Mouse (Mus musculus) left cerebral cortex, adult 11 months (tissue): ENCODE measurements around the gene Ap1b1.

Source experiments
- DNase-seq: peaks from one replicate; pipeline ENCODE4 v3.0.0; 2022; ENCODE audit warnings: low spot score

Gene Ap1b1

DNA sequence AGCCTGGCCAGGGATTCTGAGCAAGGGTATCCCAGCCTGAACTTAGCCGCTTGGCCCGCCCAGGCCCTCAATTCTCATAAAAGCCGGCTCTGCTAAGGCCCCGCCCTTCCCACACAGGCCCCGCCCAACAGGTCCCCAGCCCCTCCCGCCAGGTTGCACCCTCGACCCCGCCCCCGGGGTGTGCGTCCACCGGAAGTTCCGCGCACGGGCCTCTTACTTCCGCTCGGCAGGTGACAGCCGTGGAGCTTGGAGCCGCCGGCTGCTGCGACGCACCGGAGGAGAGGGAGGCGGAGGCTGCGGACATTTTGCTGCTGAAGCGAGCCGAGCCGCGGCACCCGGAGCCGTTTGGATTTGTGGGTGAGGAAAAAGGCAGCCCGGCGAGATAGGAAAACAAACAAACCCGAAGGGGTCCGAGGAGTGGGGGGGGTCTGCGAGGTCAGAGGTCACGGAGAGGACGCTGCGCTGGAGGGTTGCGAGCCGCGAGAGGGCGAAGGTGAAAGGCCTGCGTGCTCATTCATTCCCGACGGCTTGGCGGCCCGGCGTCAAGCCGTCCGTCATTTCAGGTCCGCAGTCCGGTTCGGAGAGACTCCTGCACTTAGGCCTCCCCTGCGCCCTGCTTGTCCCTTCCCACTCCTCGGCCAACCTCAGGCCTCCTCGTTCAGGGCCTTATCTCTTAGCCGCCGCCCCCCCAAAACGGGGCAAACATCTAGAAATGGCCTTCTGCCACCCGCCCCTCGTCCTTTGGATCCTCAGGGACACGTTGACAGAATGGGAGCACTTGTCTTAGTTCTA, at the start of gene Ap1b1:
Gene Ap1b1 (plus strand): TSS at position 130 of the 792 bp plus-strand sequence.
- DNase-seq, result peak; percentile 74

DNA sequence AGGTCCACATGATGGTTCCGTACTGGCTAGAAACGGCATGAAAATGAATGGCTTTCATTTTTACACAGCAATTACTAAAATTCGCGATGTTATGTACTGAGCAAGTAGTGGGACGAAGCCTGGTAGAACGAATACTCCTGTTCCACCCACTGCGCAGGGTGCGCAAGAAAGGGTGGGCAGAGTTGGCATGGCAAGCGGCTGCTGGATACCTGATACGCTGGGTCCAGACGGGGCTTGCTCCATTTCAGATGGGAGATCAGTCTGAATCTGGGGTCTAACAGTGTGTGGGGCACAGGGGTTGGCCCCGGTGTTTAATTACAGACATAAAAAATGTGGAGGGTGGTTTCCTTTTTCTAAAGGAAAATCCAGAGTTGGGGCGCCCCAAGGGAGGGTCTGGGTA, 40.1 kb upstream of the Ap1b1 start:
- no peak for DNase-seq

GRCm38 (mm10) chr11:4946947-4947812, 39.4 kb upstream of the Ap1b1 start:
- peak; percentile 85 for DNase-seq

DNA sequence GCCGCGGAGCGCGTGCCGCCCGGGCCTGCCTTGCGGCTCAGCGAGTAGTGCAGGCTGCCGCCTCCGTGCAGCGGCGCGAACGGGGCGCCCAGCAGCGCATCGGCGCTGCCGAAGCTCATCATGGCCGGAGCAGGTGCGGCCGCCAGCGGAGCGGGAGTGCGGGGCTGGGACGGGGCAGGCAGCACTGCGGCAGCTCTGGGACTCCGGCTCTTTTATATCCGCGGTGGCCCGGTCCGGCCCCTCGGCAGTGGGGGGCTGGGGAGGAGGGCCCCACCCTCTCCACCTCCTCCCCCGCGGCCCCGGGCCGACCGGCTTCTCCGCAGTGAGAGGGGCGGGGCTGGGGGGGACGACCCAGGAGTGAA, 38.8 kb upstream of the Ap1b1 start, which contains the start of gene Nefh:
Gene Nefh (minus strand): TSS at position 252 of the 362 bp plus-strand sequence.
- no peak for DNase-seq

DNA sequence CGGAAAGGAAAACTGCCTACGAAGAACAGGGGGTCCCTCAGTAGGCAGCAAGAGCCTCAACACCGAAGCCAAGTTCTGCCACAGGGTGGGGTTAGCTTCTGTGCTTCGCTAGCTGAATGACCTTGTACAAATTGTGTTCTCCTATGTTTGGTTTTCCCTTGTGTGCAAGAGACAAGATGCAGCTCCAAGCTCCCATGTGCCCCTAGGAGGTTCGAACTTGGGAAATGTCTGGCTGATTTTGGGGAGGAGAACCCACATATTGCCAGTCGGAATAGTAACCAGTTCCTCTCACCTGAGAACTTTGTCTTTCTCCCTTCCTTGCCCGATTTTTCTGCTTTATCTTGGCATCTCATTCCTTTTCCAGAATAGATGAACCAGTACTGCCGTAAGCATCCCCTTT, 37.8 kb upstream of the Ap1b1 start:
- no peak for DNase-seq

DNA sequence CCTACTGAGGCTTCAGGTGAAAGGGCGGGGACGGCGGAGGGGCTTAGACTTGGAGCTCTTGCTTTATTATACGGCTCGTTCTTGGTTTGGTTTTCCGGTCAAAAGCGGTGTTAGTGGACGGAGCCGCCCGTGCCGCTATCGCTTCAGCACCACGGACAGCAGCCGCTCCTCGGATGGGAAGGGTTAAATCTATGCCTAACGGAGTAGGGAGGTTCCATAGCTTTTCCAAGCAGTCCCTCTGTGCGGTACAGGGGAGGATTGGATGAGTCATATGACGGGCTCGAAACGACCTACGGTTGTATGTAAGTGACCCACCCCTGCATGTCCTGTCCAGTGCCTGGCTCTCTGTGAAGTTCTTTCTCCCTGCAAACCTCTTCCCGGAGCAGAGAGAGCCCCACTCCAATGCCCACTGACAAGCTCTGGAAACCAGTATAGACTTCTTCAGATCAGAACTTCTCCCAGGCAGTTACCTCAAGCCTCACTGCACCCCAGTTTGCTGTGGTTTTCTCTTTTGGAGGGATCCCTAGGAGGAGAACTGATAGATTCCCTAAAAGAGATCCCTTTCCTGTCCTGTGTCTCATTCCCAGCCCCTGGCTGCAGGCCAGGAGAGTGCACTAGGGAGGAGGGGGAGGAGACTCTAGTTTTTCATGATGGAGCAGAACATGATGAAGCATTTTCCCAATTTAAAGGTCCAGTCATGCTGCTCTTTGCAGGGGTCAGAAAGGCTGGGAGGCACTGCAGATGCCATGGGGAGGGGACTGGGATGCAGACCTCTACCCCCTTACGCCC, 37.2 kb upstream of the Ap1b1 start:
- DNase-seq, result no peak

DNA sequence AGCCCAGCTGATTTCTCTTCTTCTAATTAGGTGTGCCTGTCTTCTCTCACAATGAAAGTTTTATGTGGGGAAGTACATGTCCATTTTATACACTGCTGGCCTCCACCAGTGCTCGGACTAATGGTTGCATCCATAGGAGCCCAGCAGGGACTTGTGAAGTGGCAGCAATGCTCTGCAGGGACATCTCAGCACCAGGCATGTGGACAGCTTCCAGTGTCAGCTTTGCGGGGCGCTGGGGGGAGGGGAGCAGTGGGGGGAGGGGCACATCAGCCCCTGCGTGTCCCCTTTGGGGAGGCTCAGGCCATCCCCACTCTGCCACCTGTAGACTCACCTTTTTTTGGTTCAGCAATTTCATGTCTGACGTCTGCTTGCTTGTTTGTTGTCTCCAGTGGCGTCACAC, 33.2 kb upstream of the Ap1b1 start:
- no peak for DNase-seq

DNA sequence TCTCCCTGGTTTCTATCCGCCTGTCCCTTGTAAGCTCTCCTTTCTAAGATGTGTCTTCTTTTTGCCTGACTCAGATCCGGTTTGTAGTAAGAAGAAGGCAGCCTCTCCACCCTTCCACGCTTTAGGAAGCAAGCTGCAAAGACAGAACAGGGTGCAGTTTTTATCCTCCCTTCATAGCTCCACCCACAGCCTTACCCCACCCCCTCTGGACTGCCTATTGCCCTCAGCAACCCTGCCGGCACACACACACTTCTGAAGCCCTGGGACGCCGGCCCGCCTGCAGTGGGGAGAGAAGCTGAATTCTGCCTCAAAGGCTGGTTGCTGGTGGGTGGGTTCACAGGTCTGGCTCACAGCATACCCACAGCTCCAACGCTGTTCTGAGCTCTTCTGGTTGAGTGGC, 32.7 kb upstream of the Ap1b1 start:
- DNase-seq, result no peak

GRCm38 (mm10) chr11:4963099-4963808, 23.4 kb upstream of the Ap1b1 start:
- no peak for DNase-seq

GRCm38 (mm10) chr11:4966325-4966724, 20.3 kb upstream of the Ap1b1 start:
- DNase-seq, result no peak

DNA sequence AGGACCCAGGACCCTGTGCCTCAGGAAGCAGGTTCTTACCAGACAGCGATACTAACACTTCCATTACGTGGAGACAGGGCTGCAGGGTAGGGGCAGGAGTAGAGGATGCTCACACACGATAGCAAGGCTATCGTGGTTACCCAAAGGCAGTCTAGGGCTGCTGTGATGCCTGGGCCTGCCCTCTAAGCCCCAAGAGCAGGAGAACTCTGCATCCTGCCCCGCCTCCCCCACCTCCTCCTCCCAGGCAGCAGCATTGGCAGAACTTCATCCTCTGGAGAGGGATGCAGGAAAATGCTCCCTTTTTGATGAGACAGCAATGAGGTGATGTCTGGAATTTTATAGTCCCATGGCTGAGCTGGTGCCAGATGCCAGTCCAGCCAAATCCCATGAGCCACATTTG, 19.7 kb upstream of the Ap1b1 start:
- DNase-seq, result no peak

- DNase-seq, result no peak
Measured at GRCm38 (mm10) chr11:4967549-4967948, 19.1 kb upstream of the Ap1b1 start.

GRCm38 (mm10) chr11:4968376-4968775, 18.2 kb upstream of the Ap1b1 start:
- DNase-seq, result no peak

DNA sequence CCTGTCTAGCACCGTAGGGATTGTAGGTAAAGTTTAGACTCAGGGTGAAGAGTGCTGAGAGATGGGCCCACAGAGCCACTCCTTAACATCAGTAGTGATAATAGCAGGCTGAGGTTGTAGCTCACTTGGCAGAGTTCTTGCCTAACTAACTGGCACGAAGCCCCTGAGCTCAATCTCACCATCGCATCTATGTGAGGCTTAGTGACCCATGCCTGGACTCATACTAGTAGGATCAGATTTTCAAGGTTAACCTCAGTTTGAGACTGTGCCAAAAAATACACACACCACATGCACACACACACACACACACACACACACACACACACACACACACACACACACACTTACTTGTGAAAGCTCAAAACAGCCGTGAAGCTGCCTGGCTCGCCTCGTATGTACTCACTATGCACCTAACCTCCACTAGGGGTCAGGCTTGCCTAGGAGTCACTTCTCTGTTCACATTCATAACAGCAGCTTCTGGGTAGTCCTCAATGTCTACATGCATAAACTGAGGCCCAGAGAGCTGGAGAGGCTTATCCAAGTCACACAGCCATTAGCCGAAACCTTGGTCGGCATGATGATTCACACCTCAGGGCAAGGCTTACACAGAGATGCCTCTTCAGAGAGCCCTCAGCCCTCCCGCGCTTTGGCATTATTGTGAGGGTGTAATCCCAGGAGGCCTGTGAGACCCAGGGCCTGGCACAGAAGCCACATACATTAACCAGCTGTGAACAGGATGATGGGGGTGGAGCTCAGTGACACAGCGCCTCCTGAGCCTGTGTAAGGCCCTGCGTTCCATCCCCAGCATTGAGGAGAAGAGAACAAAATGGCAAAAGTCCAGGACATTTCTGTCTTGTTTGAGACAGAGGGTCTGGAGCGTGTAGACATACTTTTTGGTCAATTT, 13.4 kb upstream of the Ap1b1 start:
- peak; percentile 29 for DNase-seq

- no peak for DNase-seq
Measured at GRCm38 (mm10) chr11:4973871-4974256, 12.8 kb upstream of the Ap1b1 start.

DNA sequence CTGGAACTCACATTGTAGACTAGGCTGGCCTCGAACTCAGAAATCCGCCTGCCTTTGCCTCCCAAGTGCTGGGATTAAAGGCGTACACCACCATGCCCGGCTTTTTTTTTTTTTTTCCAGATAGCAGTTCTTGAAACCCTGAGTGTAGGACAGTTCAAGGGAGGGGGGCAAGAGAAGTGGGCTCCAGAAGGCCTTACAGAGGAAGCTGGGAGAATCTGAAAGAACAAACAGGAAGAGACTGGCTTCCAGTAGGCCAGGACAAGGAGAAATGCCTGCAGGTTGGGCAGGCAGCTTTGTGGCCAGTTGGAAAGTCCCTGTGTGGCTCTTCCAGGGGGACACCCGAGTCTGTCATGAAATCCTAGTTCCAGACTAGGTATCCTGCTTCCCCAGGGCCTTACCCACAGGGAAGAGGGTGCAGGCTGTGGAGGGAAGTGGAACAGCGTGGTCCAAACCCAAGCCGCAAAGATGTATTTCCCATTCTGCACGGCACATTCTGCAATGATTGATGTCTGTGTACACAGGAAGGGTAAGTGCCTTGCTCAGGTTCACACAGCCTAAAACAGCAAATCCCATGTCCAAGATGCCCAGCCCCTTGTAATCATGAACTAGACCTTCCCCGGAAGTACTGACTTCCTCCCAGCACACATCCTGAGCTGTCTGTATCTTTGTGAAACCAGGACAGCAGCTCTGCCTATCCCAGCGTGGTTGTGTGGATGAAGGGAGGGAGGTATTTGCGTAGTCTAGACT, 12.1 kb upstream of the Ap1b1 start:
- no peak for DNase-seq

DNA sequence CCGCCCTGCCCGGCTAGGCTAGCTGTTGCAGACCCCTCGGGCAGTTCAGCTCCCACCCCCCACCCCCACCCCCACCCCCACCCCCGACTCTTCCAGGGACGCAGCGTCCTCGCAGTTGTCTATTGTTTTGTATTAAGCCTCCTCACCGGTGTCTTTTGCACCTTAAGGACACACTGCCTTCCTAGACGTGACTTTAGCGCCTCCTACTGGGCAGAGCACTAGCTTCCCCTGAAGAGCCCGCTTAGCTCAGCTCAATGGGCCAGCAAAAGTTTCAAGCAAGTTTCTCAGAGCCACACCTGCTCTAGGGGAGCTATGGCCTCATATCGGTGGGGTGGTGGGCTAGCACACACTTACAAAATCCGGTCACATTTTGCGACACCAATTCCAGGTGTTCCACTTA, 11.0 kb upstream of the Ap1b1 start:
- no peak for DNase-seq

- no peak for DNase-seq
Measured at GRCm38 (mm10) chr11:4983010-4983409, 3.6 kb upstream of the Ap1b1 start.

- no peak for DNase-seq
Measured at GRCm38 (mm10) chr11:4983538-4983937, 3.1 kb upstream of the Ap1b1 start.

- no peak for DNase-seq
Measured at GRCm38 (mm10) chr11:4984249-4984648, 2.4 kb upstream of the Ap1b1 start.
